Mouse (Mus musculus): Measurements from ENCODE around the gene Olfr350. TPM values are rescaled to one million over a fixed set of nuclear protein-coding genes. Genes with fewer than 3 reads are reported as not detected.

Gene Olfr350
- not detected in 2 replicates for polyA plus RNA-seq (2012; rRNA removed)

GRCm38 (mm10) chr2:36846010-36846409, at the start of gene Olfr350:
Gene Olfr350, plus strand, starts transcription at chr2:36846310.

GRCm38 (mm10) chr2:36816932-36817331, 29.2 kb upstream of the Olfr350 start, which contains the start of gene Olfr3:
Gene Olfr3, minus strand, starts transcription at chr2:36817032.

GRCm38 (mm10) chr2:36862560-36862959, 16.4 kb downstream of the Olfr350 start, which contains the start of gene Olfr351:
Gene Olfr351, minus strand, starts transcription at chr2:36862660.

GRCm38 (mm10) chr2:36868160-36868559, 22.1 kb downstream of the Olfr350 start, which contains the start of gene Olfr352:
Gene Olfr352, plus strand, starts transcription at chr2:36868460.

GRCm38 (mm10) chr2:36892836-36893235, 46.7 kb downstream of the Olfr350 start, which contains the start of gene Olfr353:
Gene Olfr353, minus strand, starts transcription at chr2:36892936.

Other genes starting within 250 kb of the Olfr350 start
- not detected in 2 replicates for gene Olfr345, start 206.3 kb upstream of the Olfr350 start, polyA plus RNA-seq (2012; rRNA removed)
- gene Olfr346, start 160.5 kb upstream of the Olfr350 start, polyA plus RNA-seq (2012; rRNA removed) = not detected in 2 replicates
- gene Olfr347, start 114.4 kb upstream of the Olfr350 start, polyA plus RNA-seq (2012; rRNA removed) = not detected in 2 replicates
- gene Olfr348, start 62.0 kb upstream of the Olfr350 start, polyA plus RNA-seq (2012; rRNA removed) = not detected in 2 replicates
- gene Olfr50, start 55.8 kb upstream of the Olfr350 start, polyA plus RNA-seq (2012; rRNA removed) = not detected in 2 replicates
- gene Olfr3, start 29.3 kb upstream of the Olfr350 start, polyA plus RNA-seq (2012; rRNA removed) = not detected in 2 replicates
- not detected in 2 replicates for gene Olfr351, start 16.4 kb downstream of the Olfr350 start, polyA plus RNA-seq (2012; rRNA removed)
- gene Olfr352, start 22.1 kb downstream of the Olfr350 start, polyA plus RNA-seq (2012; rRNA removed) = not detected in 2 replicates
- gene Olfr353, start 46.6 kb downstream of the Olfr350 start, polyA plus RNA-seq (2012; rRNA removed) = not detected in 2 replicates
- gene Olfr354, start 59.4 kb downstream of the Olfr350 start, polyA plus RNA-seq (2012; rRNA removed) = not detected in 2 replicates
- not detected in 2 replicates for gene Olfr355, start 82.6 kb downstream of the Olfr350 start, polyA plus RNA-seq (2012; rRNA removed)
- gene Olfr356, start 90.8 kb downstream of the Olfr350 start, polyA plus RNA-seq (2012; rRNA removed) = not detected in 2 replicates
- not detected in 2 replicates for gene Olfr357, start 147.5 kb downstream of the Olfr350 start, polyA plus RNA-seq (2012; rRNA removed)
- gene Olfr358, start 163.0 kb downstream of the Olfr350 start, polyA plus RNA-seq (2012; rRNA removed) = not detected in 2 replicates
- not detected in 2 replicates for gene Olfr360, start 219.4 kb downstream of the Olfr350 start, polyA plus RNA-seq (2012; rRNA removed)
- gene Olfr361, start 243.0 kb downstream of the Olfr350 start, polyA plus RNA-seq (2012; rRNA removed) = not detected in 2 replicates